Mouse (Mus musculus) heart, postnatal 0 days (tissue): ENCODE data around the gene Tep1. TPM values are rescaled to one million over a fixed set of nuclear protein-coding genes. Genes with fewer than 3 reads are reported as not detected.

Source experiments
- ATAC-seq: fragments of 200-750 bp; cut with Nextera tagmentation; 2 replicates; pipeline ENCODE4 v1.8.0; 2017; ENCODE audit warnings: low read depth, moderate number of reproducible peaks, moderate library complexity; ENCODE audit not compliant: insufficient read depth
- DNase-seq: peaks from one replicate; pipeline ENCODE4 v3.0.0-alpha.2; 2016; ENCODE audit warnings: low spot score
- H3K27ac ChIP-seq: fragments of 300-500 bp; sonication (generic); 2 replicates; pipeline ENCODE4 v1.5.1; 2014; ENCODE audit warnings: low read depth, mild to moderate bottlenecking
- H3K27me3 ChIP-seq: fragments of 300-500 bp; sonication (generic); 2 replicates; pipeline ENCODE4 v1.6.1; 2014; ENCODE audit warnings: low read length, mixed read lengths; ENCODE audit not compliant: control insufficient read depth, insufficient read depth
- H3K36me3 ChIP-seq: fragments of 300-500 bp; sonication (generic); replicated peaks from 2 replicates; pipeline ENCODE4 v1.6.1; 2014; ENCODE audit warnings: low read length, mixed read lengths; ENCODE audit not compliant: control insufficient read depth, insufficient read depth
- H3K4me1 ChIP-seq: fragments of 300-500 bp; sonication (generic); 2 replicates; pipeline ENCODE4 v1.6.1; 2014; ENCODE audit warnings: antibody characterized with exemption; ENCODE audit not compliant: control insufficient read depth, insufficient read depth
- H3K4me2 ChIP-seq: fragments of 300-500 bp; sonication (generic); 2 replicates; pipeline ENCODE4 v1.6.1; 2014; ENCODE audit warnings: low read depth, mild to moderate bottlenecking, low read length, moderate library complexity
- H3K4me3 ChIP-seq: fragments of 300-500 bp; sonication (generic); 2 replicates; pipeline ENCODE4 v1.5.1; 2014; ENCODE audit warnings: low read depth, low read length
- H3K9ac ChIP-seq: fragments of 300-500 bp; sonication (generic); replicated peaks from 2 replicates; pipeline ENCODE4 v1.6.1; 2014; ENCODE audit warnings: low read depth, low read length, mixed read lengths
- H3K9me3 ChIP-seq: fragments of 300-500 bp; sonication (generic); replicated peaks from 2 replicates; pipeline ENCODE4 v1.6.1; 2016; ENCODE audit warnings: low read length; ENCODE audit not compliant: control insufficient read depth
- CTCF ChIP-seq: IDR thresholded peaks from 2 replicates; pipeline ENCODE4 v1.5.1; 2016; ENCODE audit warnings: antibody characterized with exemption, control low read depth, low read depth
- EP300 ChIP-seq: IDR thresholded peaks from 2 replicates; pipeline ENCODE4 v1.6.1; 2016; ENCODE audit warnings: antibody characterized with exemption, low read depth
- WGBS: fragments of 180-500 bp; shearing (Covaris S2); extraction: QIAGEN DNeasy Blood & Tissue Kit; methylation state at CpG from one replicate; pipeline ENCODE4 v1.1.7; 2014; 5-methylcytosine and 5-hydroxymethylcytosine counted together
- polyA plus RNA-seq: library from polyadenylated mRNA; unstranded; fragments of >200 nt; fragmentation: Nextera tagmentation; extraction: Ambion mirVana; gene quantifications from 2 replicates; pipeline ENCODE4 v1.2.1, GENCODE M21; 2015
- total RNA-seq: library from RNA; depleted of rRNA; stranded (reverse); fragments of >200 nt; gene quantifications from 2 replicates; pipeline ENCODE4 v1.2.3, GENCODE M21; 2014; ENCODE audit warnings: low replicate concordance; rRNA removed

Gene Tep1
- total and polyA plus RNA-seq, 2 experiments from 2014 or later: 4.7 to 29.3 TPM

GRCm38 (mm10) chr14:50785251-50785637 lies 85.1 kb downstream of the Tep1 start, which contains the start of gene Ttc5:
TSS of gene Ttc5 (minus strand) at chr14:50785519.
- Histone ChIP-seq H3K4me1 (peaks cover 6% of the 10 kb centered on the region), H3K27ac (peak within 1 kb of the TSS; percentile 67), H3K9me3 (no peaks in the 10 kb centered on the region), H3K4me2 (peak within 1 kb of the TSS; percentile 70), H3K9ac (peak within 1 kb of the TSS; percentile 69), H3K36me3 (peaks cover 12% of the 10 kb centered on the region; the same call in 1 of the 2 replicates), H3K27me3 (no peaks in the 10 kb centered on the region), H3K4me3 (peak within 1 kb of the TSS; percentile 86)
- under 1% methylated on average over 21 of the region's 21 CpGs for WGBS
- ATAC-seq: peak; percentile 96
- no peak for TF ChIP-seq EP300
- TF ChIP-seq CTCF: peak; percentile 90
- peak; percentile 72 for DNase-seq

GRCm38 (mm10) chr14:50784391-50785250 lies 85.7 kb downstream of the Tep1 start:
- H3K36me3 ChIP-seq: peaks cover 13% of the 10 kb centered on the region; the same call in 1 of the 2 replicates
- peak overlapping the region; percentile 70 for H3K4me2 ChIP-seq
- no peaks in the 10 kb centered on the region for H3K9me3 ChIP-seq
- ATAC-seq (no peak), DNase-seq (peak; percentile 11)
- H3K4me1 ChIP-seq: peaks cover 6% of the 10 kb centered on the region
- peak overlapping the region; percentile 69 for H3K9ac ChIP-seq
- no peaks in the 10 kb centered on the region for H3K27me3 ChIP-seq
- 19% methylated on average over 16 of the region's 16 CpGs for WGBS
- peak overlapping the region; percentile 86 for H3K4me3 ChIP-seq
- no peak for TF ChIP-seq EP300
- TF ChIP-seq CTCF: no peak
- H3K27ac ChIP-seq: peak overlapping the region; percentile 67

GRCm38 (mm10) chr14:50782166-50782565 lies 88.2 kb downstream of the Tep1 start:
- no peak overlapping the region for H3K4me2 ChIP-seq
- 91% methylated on average over 3 of the region's 3 CpGs for WGBS
- ATAC-seq (no peak), DNase-seq (no peak)
- TF ChIP-seq CTCF: no peak
- no peak for TF ChIP-seq EP300
- H3K4me1 ChIP-seq: peaks cover 6% of the 10 kb centered on the region
- H3K36me3 ChIP-seq: peaks cover 19% of the 10 kb centered on the region
- H3K9me3 ChIP-seq: no peaks in the 10 kb centered on the region
- no peak overlapping the region for H3K27ac ChIP-seq
- no peak overlapping the region for H3K4me3 ChIP-seq
- H3K9ac ChIP-seq: no peak overlapping the region
- no peaks in the 10 kb centered on the region for H3K27me3 ChIP-seq

Other genes starting within 250 kb of the Tep1 start
- not detected in 2 replicates for gene Olfr745, start 231.2 kb downstream of the Tep1 start, total RNA-seq
- gene Olfr745, start 231.2 kb downstream of the Tep1 start, polyA plus RNA-seq: not detected in 2 replicates
- gene Olfr746, start 223.5 kb downstream of the Tep1 start, total RNA-seq: not detected in 2 replicates
- gene Olfr746, start 223.5 kb downstream of the Tep1 start, polyA plus RNA-seq: not detected in 2 replicates
- not detected in 2 replicates for gene Olfr747, start 177.4 kb downstream of the Tep1 start, total RNA-seq
- gene Olfr747, start 177.4 kb downstream of the Tep1 start, polyA plus RNA-seq: not detected in 2 replicates
- gene Olfr748, start 163.2 kb downstream of the Tep1 start, total RNA-seq: not detected in 2 replicates
- gene Olfr748, start 163.2 kb downstream of the Tep1 start, polyA plus RNA-seq: not detected in 2 replicates
- not detected in 2 replicates for gene Olfr749, start 125.5 kb downstream of the Tep1 start, total RNA-seq
- not detected in 2 replicates for gene Olfr749, start 125.5 kb downstream of the Tep1 start, polyA plus RNA-seq
- gene Ttc5, start 85.0 kb downstream of the Tep1 start, total RNA-seq: 31.0 and 69.1 TPM in 2 replicates
- gene Ttc5, start 85.0 kb downstream of the Tep1 start, polyA plus RNA-seq: 30.9 and 31.9 TPM in 2 replicates
- gene Ccnb1ip1, start 62.8 kb downstream of the Tep1 start, total RNA-seq: not detected in 2 replicates
- not detected in 2 replicates for gene Ccnb1ip1, start 62.8 kb downstream of the Tep1 start, polyA plus RNA-seq
- 10.7 and 11.2 TPM in 2 replicates for gene Parp2, start 62.7 kb downstream of the Tep1 start, total RNA-seq
- gene Parp2, start 62.7 kb downstream of the Tep1 start, polyA plus RNA-seq: 20.4 and 24.4 TPM in 2 replicates
- gene Klhl33, start 26.9 kb upstream of the Tep1 start, total RNA-seq: not detected in 2 replicates
- 0.85 and 1.4 TPM in 2 replicates for gene Klhl33, start 26.9 kb upstream of the Tep1 start, polyA plus RNA-seq
- 81.8 and 106 TPM in 2 replicates for gene Osgep, start 54.3 kb upstream of the Tep1 start, total RNA-seq
- gene Osgep, start 54.3 kb upstream of the Tep1 start, polyA plus RNA-seq: 93.3 and 96.6 TPM in 2 replicates
- gene Apex1, start 54.4 kb upstream of the Tep1 start, total RNA-seq: 44.3 and 52.7 TPM in 2 replicates
- gene Apex1, start 54.4 kb upstream of the Tep1 start, polyA plus RNA-seq: 70.3 and 77.2 TPM in 2 replicates
- gene Pip4p1, start 60.3 kb upstream of the Tep1 start, total RNA-seq: 16.6 and 39.0 TPM in 2 replicates
- 20.4 and 24.8 TPM in 2 replicates for gene Pip4p1, start 60.3 kb upstream of the Tep1 start, polyA plus RNA-seq
- 15.7 and 22.3 TPM in 2 replicates for gene Pnp, start 60.5 kb upstream of the Tep1 start, total RNA-seq
- gene Pnp, start 60.5 kb upstream of the Tep1 start, polyA plus RNA-seq: 20.5 and 22.2 TPM in 2 replicates
- gene Gm49342, start 74.0 kb upstream of the Tep1 start, total RNA-seq: 17.5 TPM in 1 of 2 replicates, not detected in the other
- not detected in 2 replicates for gene Gm49342, start 74.0 kb upstream of the Tep1 start, polyA plus RNA-seq
- gene Pnp2, start 85.4 kb upstream of the Tep1 start, total RNA-seq: 0.46 TPM in 1 of 2 replicates, not detected in the other
- 0.27 TPM in 2 replicates for gene Pnp2, start 85.4 kb upstream of the Tep1 start, polyA plus RNA-seq
- gene Rnase10, start 137.2 kb upstream of the Tep1 start, total RNA-seq: not detected in 2 replicates
- gene Rnase10, start 137.2 kb upstream of the Tep1 start, polyA plus RNA-seq: 0.32 and 0.38 TPM in 2 replicates
- gene Rnase9, start 171.3 kb upstream of the Tep1 start, total RNA-seq: not detected in 2 replicates
- gene Rnase9, start 171.3 kb upstream of the Tep1 start, polyA plus RNA-seq: not detected in 2 replicates
- gene Rnase11, start 179.6 kb upstream of the Tep1 start, total RNA-seq: not detected in 2 replicates
- not detected in 2 replicates for gene Rnase11, start 179.6 kb upstream of the Tep1 start, polyA plus RNA-seq
- not detected in 2 replicates for gene Rnase12, start 187.1 kb upstream of the Tep1 start, total RNA-seq
- 0.40 TPM in 1 of 2 replicates, not detected in the other for gene Rnase12, start 187.1 kb upstream of the Tep1 start, polyA plus RNA-seq
- not detected in 2 replicates for gene Olfr750, start 203.9 kb upstream of the Tep1 start, total RNA-seq
- gene Olfr750, start 203.9 kb upstream of the Tep1 start, polyA plus RNA-seq: not detected in 2 replicates
- 53.3 and 58.1 TPM in 2 replicates for gene Rnase4, start 220.5 kb upstream of the Tep1 start, total RNA-seq
- 29.1 and 32.5 TPM in 2 replicates for gene Rnase4, start 220.5 kb upstream of the Tep1 start, polyA plus RNA-seq
- 9.3 TPM in 1 of 2 replicates, not detected in the other for gene Ang, start 220.6 kb upstream of the Tep1 start, total RNA-seq
- gene Ang, start 220.6 kb upstream of the Tep1 start, polyA plus RNA-seq: 2.6 and 2.9 TPM in 2 replicates
- not detected in 2 replicates for gene Eddm3b, start 243.9 kb upstream of the Tep1 start, total RNA-seq
- gene Eddm3b, start 243.9 kb upstream of the Tep1 start, polyA plus RNA-seq: not detected in 2 replicates